Mouse (Mus musculus) MEL (cell line): ENCODE measurements around the gene Esr1. TPM values are rescaled to one million over a fixed set of nuclear protein-coding genes. Genes with fewer than 3 reads are reported as not detected.

Experiments
- DNase-seq: peaks from one replicate; pipeline ENCODE4 v3.0.0; 2011; ENCODE audit warnings: low read depth, low spot score
- H3K27ac ChIP-seq: 2 replicates; pipeline ENCODE4 v1.5.1; 2012; ENCODE audit warnings: low read depth, mild to moderate bottlenecking, control low read depth, low read length, moderate library complexity; ENCODE audit not compliant: control insufficient read depth
- H3K27me3 ChIP-seq, 2 experiments: fragments of 150-350 bp in 1 of 2; sonication (generic) in 1 of 2; 2 replicates each; pipeline ENCODE4 v1.6.1; 2012; ENCODE audit warnings: low read length in 2 of 2, mild to moderate bottlenecking in 2 of 2, improper control_type of control experiment in 1 of 2, moderate library complexity in 1 of 2; ENCODE audit not compliant: insufficient read depth in 2 of 2, control insufficient read depth in 1 of 2
- H3K36me3 ChIP-seq, 2 experiments: 2 replicates each; pipeline ENCODE4 v1.6.1; 2012 to 2014; ENCODE audit warnings: low read length in 2 of 2, improper control_type of control experiment in 1 of 2, inconsistent platforms in 1 of 2, mild to moderate bottlenecking in 1 of 2; ENCODE audit not compliant: insufficient read depth in 2 of 2, control insufficient read depth in 1 of 2
- H3K4me1 ChIP-seq, 2 experiments: fragments of 150-350 bp in 1 of 2; sonication (generic) in 1 of 2; 2 replicates each; pipeline ENCODE4 v1.6.1; 2012; ENCODE audit warnings: low read length in 2 of 2, improper control_type of control experiment in 1 of 2, mild to moderate bottlenecking in 1 of 2; ENCODE audit not compliant: insufficient read depth in 2 of 2, control insufficient read depth in 1 of 2
- H3K4me3 ChIP-seq, 2 experiments: fragments of 150-350 bp in 1 of 2; sonication (generic) in 1 of 2; 2 replicates each; pipeline ENCODE4 v1.5.1; 2012; ENCODE audit warnings: low read depth in 2 of 2, low read length in 2 of 2, mild to moderate bottlenecking in 2 of 2, moderate library complexity in 2 of 2, control low read depth in 1 of 2, improper control_type of control experiment in 1 of 2; ENCODE audit not compliant: control insufficient read depth in 1 of 2, insufficient read depth in 1 of 2
- H3K79me2 ChIP-seq: 2 replicates; pipeline ENCODE4 v1.6.1; 2012; ENCODE audit warnings: mild to moderate bottlenecking, low read length, moderate library complexity; ENCODE audit not compliant: control insufficient read depth, poor library complexity, insufficient read depth
- H3K9ac ChIP-seq: 2 replicates; pipeline ENCODE4 v1.6.1; 2012; ENCODE audit warnings: low read depth, mild to moderate bottlenecking, control low read depth, low read length, moderate library complexity; ENCODE audit not compliant: control insufficient read depth, poor library complexity, severe bottlenecking
- H3K9me3 ChIP-seq: fragments of 150-350 bp; sonication (generic); replicated peaks from 2 replicates; pipeline ENCODE4 v1.6.1; 2012; ENCODE audit warnings: mild to moderate bottlenecking, low read length, improper control_type of control experiment, moderate library complexity; ENCODE audit not compliant: insufficient read depth
- CTCF ChIP-seq, 3 experiments: IDR thresholded peaks in 2 of 3; conservative IDR thresholded peaks in 1 of 3; 2 replicates each; pipeline ENCODE4 v1.5.1; 2011 to 2012; ENCODE audit warnings: low read length in 3 of 3, low read depth in 2 of 3, mild to moderate bottlenecking in 2 of 3, improper control_type of control experiment in 1 of 3, inconsistent platforms in 1 of 3, mixed read lengths in 1 of 3, moderate library complexity in 1 of 3; ENCODE audit not compliant: control insufficient read depth in 1 of 3, insufficient read depth in 1 of 3, poor library complexity in 1 of 3, severe bottlenecking in 1 of 3
- ELF1 ChIP-seq: IDR thresholded peaks from 2 replicates; pipeline ENCODE4 v1.6.1; 2014; ENCODE audit warnings: low read depth, mild to moderate bottlenecking, inconsistent platforms, low read length, improper control_type of control experiment, moderate library complexity
- ETS1 ChIP-seq: IDR thresholded peaks from 2 replicates; pipeline ENCODE4 v1.6.1; 2012; ENCODE audit warnings: low read depth, mild to moderate bottlenecking, inconsistent platforms, low read length, improper control_type of control experiment, moderate library complexity
- GABPA ChIP-seq: IDR thresholded peaks from 2 replicates; pipeline ENCODE4 v1.6.1; 2012; ENCODE audit warnings: low read depth, mild to moderate bottlenecking, inconsistent platforms, low read length, improper control_type of control experiment, moderate library complexity
- HCFC1 ChIP-seq: IDR thresholded peaks from 2 replicates; pipeline ENCODE4 v1.6.1; 2012; ENCODE audit warnings: low read depth, mild to moderate bottlenecking, inconsistent platforms, low read length, improper control_type of control experiment, moderate library complexity
- MAX ChIP-seq: IDR thresholded peaks from 2 replicates; pipeline ENCODE4 v1.6.1; 2011; ENCODE audit warnings: low read length, improper control_type of control experiment
- MYB ChIP-seq: IDR thresholded peaks from 2 replicates; pipeline ENCODE4 v1.6.1; 2011; ENCODE audit warnings: mild to moderate bottlenecking, low read depth, low read length, improper control_type of control experiment
- NELFE ChIP-seq: IDR thresholded peaks from 2 replicates; pipeline ENCODE4 v1.6.1; 2011; ENCODE audit warnings: low read depth, low read length, improper control_type of control experiment
- TCF12 ChIP-seq: IDR thresholded peaks from 2 replicates; pipeline ENCODE4 v1.6.1; 2014; ENCODE audit warnings: low read depth, mild to moderate bottlenecking, inconsistent platforms, low read length, improper control_type of control experiment, moderate library complexity
- UBTF ChIP-seq: IDR thresholded peaks from 2 replicates; pipeline ENCODE4 v1.6.1; 2012; ENCODE audit warnings: low read depth, mild to moderate bottlenecking, inconsistent platforms, low read length, improper control_type of control experiment, moderate library complexity, borderline replicate concordance; ENCODE audit not compliant: insufficient read depth
- ZKSCAN1 ChIP-seq: IDR thresholded peaks from 2 replicates; pipeline ENCODE4 v1.6.1; 2012; ENCODE audit warnings: low read depth, mild to moderate bottlenecking, inconsistent platforms, low read length, improper control_type of control experiment, moderate library complexity
- polyA plus RNA-seq, 2 experiments: library from polyadenylated mRNA; stranded (reverse) in 1 of 2; unstranded in 1 of 2; fragments of >175 nt in 1 of 2; fragments of >200 nt in 1 of 2; gene quantifications; 2 replicates each; pipeline versions ENCODE4 v1.2.1 to v1.2.4; 2012; ENCODE audit warnings: low replicate concordance in 2 of 2, low read depth in 1 of 2; ENCODE audit not compliant: insufficient read length in 2 of 2, insufficient read depth in 1 of 2, missing spikeins in 1 of 2
- total RNA-seq: library from RNA; depleted of rRNA; stranded (reverse); fragments of 300-350 nt; gene quantifications from 2 replicates; pipeline ENCODE4 v1.2.3, GENCODE M21; 2012

Esr1 gene
- total and polyA plus RNA-seq, 3 experiments, result 0.65 to 0.69 TPM; not detected in 1

GRCm38 (mm10) chr10:4667006-4667405 lies 55.6 kb downstream of the Esr1 start:
- no peak overlapping the region for H3K27ac ChIP-seq
- no peaks in the 10 kb centered on the region for H3K4me1 ChIP-seq
- no peak for DNase-seq
- no peaks in the 10 kb centered on the region for H3K9me3 ChIP-seq
- no peak overlapping the region for H3K4me3 ChIP-seq
- H3K79me2 ChIP-seq, result no peaks in the 10 kb centered on the region
- H3K36me3 ChIP-seq, result no peaks in the 10 kb centered on the region
- no peaks in the 10 kb centered on the region for H3K27me3 ChIP-seq
- no peak overlapping the region for H3K9ac ChIP-seq
- TF ChIP-seq HCFC1 (no peak), MAX (no peak), ELF1 (no peak), UBTF (no peak), NELFE (no peak), MYB (no peak)

DNA sequence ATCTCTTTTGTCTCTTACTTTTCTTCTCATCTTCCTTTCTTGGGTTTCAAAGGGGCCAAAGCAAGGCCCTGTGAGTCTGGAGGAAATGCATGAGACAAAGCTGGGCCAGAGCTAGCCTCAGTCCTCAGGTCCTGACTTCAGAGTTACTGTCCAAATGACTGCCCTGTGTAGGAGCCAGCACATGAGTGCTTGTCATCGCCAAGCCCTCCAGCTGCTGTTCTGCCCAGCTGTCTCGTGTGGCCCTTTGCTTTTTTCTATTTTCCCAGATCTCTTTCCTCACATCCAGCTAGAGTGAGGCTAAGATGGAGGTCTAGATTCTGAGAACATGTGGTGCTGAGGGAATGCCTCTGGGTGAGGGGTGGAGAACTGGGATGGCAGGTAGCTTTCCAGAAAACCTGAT lies 58.7 kb downstream of the Esr1 start:
- Histone ChIP-seq H3K4me3 (no peak overlapping the region), H3K27ac (no peak overlapping the region), H3K79me2 (no peaks in the 10 kb centered on the region), H3K27me3 (no peaks in the 10 kb centered on the region), H3K9me3 (no peaks in the 10 kb centered on the region), H3K4me1 (no peaks in the 10 kb centered on the region), H3K9ac (no peak overlapping the region), H3K36me3 (no peaks in the 10 kb centered on the region)
- no peak for DNase-seq
- TF ChIP-seq GABPA, result no peak
- TF ChIP-seq ETS1, result no peak
- no peak for TF ChIP-seq ZKSCAN1

DNA sequence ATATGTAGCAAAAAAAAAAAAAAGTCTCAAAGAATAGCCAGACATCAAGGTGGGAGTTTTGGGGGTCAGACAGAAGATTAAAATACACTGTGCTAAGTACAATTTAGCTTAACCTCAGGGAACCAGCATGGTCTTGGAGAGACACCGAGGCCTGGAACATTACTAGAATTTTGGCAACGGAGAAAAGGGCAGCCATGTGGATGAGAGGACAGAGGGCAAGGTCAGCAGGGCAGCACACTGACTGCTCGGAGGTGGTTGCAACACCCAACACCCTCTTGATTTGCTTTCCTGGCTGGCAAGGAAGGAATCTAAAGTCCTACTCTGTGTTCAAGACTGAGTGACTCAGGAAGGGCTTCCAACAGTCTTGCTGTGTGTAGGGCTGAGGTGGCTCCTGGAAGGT lies 60.5 kb downstream of the Esr1 start:
- no peak for DNase-seq
- Histone ChIP-seq H3K27ac (no peak overlapping the region), H3K4me1 (no peaks in the 10 kb centered on the region), H3K36me3 (no peaks in the 10 kb centered on the region), H3K79me2 (no peaks in the 10 kb centered on the region), H3K9ac (no peak overlapping the region), H3K27me3 (no peaks in the 10 kb centered on the region), H3K9me3 (no peaks in the 10 kb centered on the region), H3K4me3 (no peak overlapping the region)
- TF ChIP-seq TCF12 (no peak), ZKSCAN1 (no peak), CTCF (IDR thresholded peaks at IDR 0.05 in 2 of 3, conservative IDR thresholded peaks at IDR 0.05 in 1 of 3; ENCODE audit: control insufficient read depth in 1 of 3, insufficient read depth in 1 of 3, low read depth in 2 of 3, low read length in 3 of 3, poor library complexity in 1 of 3, severe bottlenecking in 1 of 3) (no peak)
- TF ChIP-seq, all 39 proteins: peak for 0
